18 mouse cellular contexts compared by ENCODE assay signal in genomic region chr5:140517159-140517920, GRCm38 (mm10). TPM values are rescaled to one million over a fixed set of nuclear protein-coding genes. Genes with fewer than 3 reads are reported as not detected.
DNase-seq lines count a peak whose midpoint lies in the region; ATAC-seq and TF ChIP-seq lines count a peak whose summit lies in the region.
"Had no signal": no experiment of that assay in that cellular context is flagged by ENCODE, and none has a peak within 500 bp of the region (broad histone marks: within the 10 kb centered on the region; RNA-seq: fewer than 3 reads in every experiment).

No protein-coding gene starts in this region.

- H3K4me1 ChIP-seq in kidney, embryonic 14.5 days (ENCODE audit: control insufficient read depth, insufficient read depth, low read length): peaks cover 13% of the 10 kb centered on the region
- H3K4me1 ChIP-seq in embryonic facial prominence, embryonic 13.5 days: peaks cover 46% of the 10 kb centered on the region
- H3K4me1 ChIP-seq in limb, embryonic 10.5 days: peaks cover 43% of the 10 kb centered on the region

- POLR2A ChIA-PET in Patski (lab: Charles Lee): no interaction called here

- H3K27ac ChIP-seq in kidney, embryonic 14.5 days (ENCODE audit: low read depth, low read length): 0 out of 2 replicates have a peak overlapping the region, but pooled peaks have one; percentile 42
- H3K27ac ChIP-seq in embryonic facial prominence, embryonic 13.5 days: peak overlapping the region; percentile 57; the same call in 1 of the 2 replicates
- H3K27ac ChIP-seq in limb, embryonic 10.5 days: peak overlapping the region; percentile 21; the same call in 1 of the 2 replicates
- H3K27ac ChIP-seq: forebrain, embryonic 13.5 days; gastrocnemius, adult 2 months; left cerebral cortex, adult 2 months; midbrain, embryonic 10.5 days had no signal

- DNase-seq in kidney, adult 11 months: no peak
- no peak for DNase-seq in Patski (ENCODE audit: low read depth, low spot score)
- no peak for DNase-seq in limb, embryonic 10.5 days (ENCODE audit: low spot score)
- no peak for DNase-seq in ovary, postnatal 14 days (ENCODE audit: low spot score)
- no peak for DNase-seq in right cerebral cortex, postnatal 14 days
- no peak for DNase-seq in layer of hippocampus, adult 9-10 months (ENCODE audit: low spot score)
- DNase-seq: cerebellum, adult 11 months; gastrocnemius, adult 2 months; thymus, postnatal 25 days had no signal

- H3K4me2 ChIP-seq in kidney, embryonic 14.5 days (replicated peaks; ENCODE audit: low read depth, low read length): no peak overlapping the region
- H3K4me2 ChIP-seq in embryonic facial prominence, embryonic 13.5 days: no peak overlapping the region
- H3K4me2 ChIP-seq: forebrain, embryonic 13.5 days; liver, embryonic 11.5 days had no signal

- TF ChIP-seq CTCF in Patski (IDR thresholded peaks at IDR 0.05): no peak

- no peaks in the 10 kb centered on the region for H3K36me3 ChIP-seq in kidney, embryonic 14.5 days (ENCODE audit: control insufficient read depth, insufficient read depth, low read length)
- peaks cover 9% of the 10 kb centered on the region; the same call in 1 of the 2 replicates for H3K36me3 ChIP-seq in embryonic facial prominence, embryonic 13.5 days
- peaks cover 38% of the 10 kb centered on the region for H3K36me3 ChIP-seq in limb, embryonic 10.5 days

- no peaks in the 10 kb centered on the region for H3K9me3 ChIP-seq in kidney, embryonic 14.5 days (ENCODE audit: control insufficient read depth, low read length)
- no peaks in the 10 kb centered on the region for H3K9me3 ChIP-seq in embryonic facial prominence, embryonic 13.5 days
- H3K9me3 ChIP-seq in limb, embryonic 10.5 days (replicated peaks): no peaks in the 10 kb centered on the region
- H3K9me3 ChIP-seq: forebrain, embryonic 13.5 days; midbrain, embryonic 10.5 days had no signal

- CTCF ChIA-PET in Patski (lab: Charles Lee): interaction anchor here (2.4 kb wide), 1 partner anchor 19 kb away, joined by 7 read pairs; no protein-coding TSS in a partner anchor

- no peak; the same call in 1 of the 2 replicates for ATAC-seq in kidney, embryonic 14.5 days (ENCODE audit: low FRiP score, low TSS enrichment)
- ATAC-seq in Patski: peak; percentile 37
- no peak for ATAC-seq in embryonic facial prominence, embryonic 13.5 days (ENCODE audit: insufficient number of reproducible peaks, insufficient read depth, low FRiP score, low TSS enrichment, low read depth)
- ATAC-seq: activated CD4-positive, CD25-positive, alpha-beta regulatory T cell, adult 4 months; forebrain, embryonic 13.5 days; hindbrain, embryonic 16.5 days had no signal

- WGBS in kidney, embryonic 14.5 days: 74% methylated on average over 21 of the region's 21 CpGs
- WGBS in embryonic facial prominence, embryonic 13.5 days: 87% methylated on average over 21 of the region's 21 CpGs
- 94% methylated on average over 21 of the region's 21 CpGs for WGBS in limb, embryonic 10.5 days

- H3K27me3 ChIP-seq in kidney, embryonic 14.5 days (ENCODE audit: control insufficient read depth, insufficient read depth, low read length): no peaks in the 10 kb centered on the region
- no peaks in the 10 kb centered on the region for H3K27me3 ChIP-seq in Patski
- no peaks in the 10 kb centered on the region for H3K27me3 ChIP-seq in embryonic facial prominence, embryonic 13.5 days
- no peaks in the 10 kb centered on the region for H3K27me3 ChIP-seq in limb, embryonic 10.5 days (ENCODE audit: low read depth, poor library complexity, severe bottlenecking)
- H3K27me3 ChIP-seq: forebrain, embryonic 13.5 days had no signal

- in situ Hi-C loops in Patski (cut with MboI; ENCODE audit: low pct_unique_long_range_greater_than_20kb): no loop called here

- no peak overlapping the region for H3K4me3 ChIP-seq in kidney, embryonic 14.5 days (ENCODE audit: low read length)
- no peak overlapping the region for H3K4me3 ChIP-seq in embryonic facial prominence, embryonic 13.5 days
- H3K4me3 ChIP-seq in limb, embryonic 10.5 days: no peak overlapping the region
- H3K4me3 ChIP-seq: forebrain, embryonic 13.5 days; gastrocnemius, adult 2 months; left cerebral cortex, adult 2 months; midbrain, embryonic 10.5 days had no signal

- no peak overlapping the region; the same call in 1 of the 2 replicates for H3K9ac ChIP-seq in kidney, embryonic 14.5 days (ENCODE audit: low read depth, low read length)
- H3K9ac ChIP-seq in embryonic facial prominence, embryonic 13.5 days: no peak overlapping the region
- H3K9ac ChIP-seq: forebrain, embryonic 13.5 days had no signal

RNA-seq across cellular contexts. Expression of gene Chst12, which starts 12.0 kb away (rescaled TPM):
- 13.3 and 17.5 TPM in 2 replicates for polyA plus RNA-seq in kidney, embryonic 14.5 days (2014; fragmentation: Nextera tagmentation; extraction: Ambion mirVana)
- 33.2 TPM for polyA plus RNA-seq in Patski (2021)
- 18.4 and 18.7 TPM in 2 replicates for polyA plus RNA-seq in embryonic facial prominence, embryonic 13.5 days (2015; fragmentation: Nextera tagmentation; extraction: Ambion mirVana)
- polyA plus RNA-seq in limb, embryonic 10.5 days (2016; fragmentation: Nextera tagmentation; extraction: Ambion mirVana): 20.7 and 20.9 TPM in 2 replicates

RNA-seq across cellular contexts. Expression of gene Grifin, which starts 47.5 kb away (rescaled TPM):
- polyA plus RNA-seq in kidney, embryonic 14.5 days (2014; fragmentation: Nextera tagmentation; extraction: Ambion mirVana): 0.34 TPM in 1 of 2 replicates, not detected in the other
- 1.4 TPM for polyA plus RNA-seq in Patski (2021)
- polyA plus RNA-seq in embryonic facial prominence, embryonic 13.5 days (2015; fragmentation: Nextera tagmentation; extraction: Ambion mirVana): not detected in 2 replicates
- not detected in 2 replicates for polyA plus RNA-seq in limb, embryonic 10.5 days (2016; fragmentation: Nextera tagmentation; extraction: Ambion mirVana)
- polyA plus RNA-seq: lung, embryonic 16.5 days had no signal
